Mouse (Mus musculus) right cerebral cortex, postnatal 36 days (tissue): ENCODE data around the gene Zfp185.

ENCODE experiments used
- DNase-seq, 2 experiments: peaks; one replicate each; pipeline ENCODE4 v3.0.0; 2022; ENCODE audit warnings: low spot score in 2 of 2, mixed read lengths in 1 of 2

Zfp185 gene

GRCm38 (mm10) chrX:72986841-72987519, at the start of gene Zfp185:
Gene Zfp185, plus strand, starts transcription at chrX:72987339.
- DNase-seq, result no peak

DNA sequence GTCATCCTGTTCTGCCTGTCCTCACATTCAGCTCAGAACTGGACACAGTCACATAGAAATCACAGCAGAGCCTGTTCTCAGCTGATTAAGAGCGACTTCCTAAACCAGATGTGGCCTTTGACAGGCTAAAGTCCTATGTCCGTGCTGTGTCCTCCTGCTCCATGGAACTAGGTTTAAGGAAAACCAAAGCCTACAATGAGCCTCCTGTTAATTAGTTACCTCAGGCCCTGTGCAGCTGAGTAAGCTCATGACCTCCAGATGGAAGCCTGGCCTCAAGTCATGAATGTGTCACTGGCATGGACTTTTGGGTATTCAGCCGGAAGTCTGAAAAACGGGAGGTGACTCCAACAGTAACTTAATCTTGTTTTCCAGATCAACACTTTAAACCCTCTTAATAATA, 33.7 kb upstream of the Zfp185 start:
- no peak for DNase-seq

DNA sequence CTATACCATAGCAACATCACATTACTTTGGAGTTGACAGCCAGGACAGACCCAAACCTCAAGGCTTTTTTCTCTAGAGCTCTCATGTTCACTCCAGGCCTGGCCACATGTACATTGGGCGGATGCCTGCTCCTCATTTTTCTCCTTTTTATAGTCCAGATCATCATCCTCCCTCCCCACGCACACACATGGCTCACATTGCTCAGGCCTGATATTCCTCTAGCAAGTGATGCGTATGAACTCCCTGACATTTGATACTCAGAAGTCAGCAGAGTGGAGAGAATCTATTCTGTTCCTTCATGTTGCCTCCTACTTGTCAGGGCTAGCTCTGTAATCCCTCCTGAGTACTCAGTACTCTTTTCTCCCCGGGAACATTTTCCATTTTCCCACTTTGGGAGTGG, 30.7 kb upstream of the Zfp185 start:
- DNase-seq, result no peak

GRCm38 (mm10) chrX:72960431-72960830, 26.7 kb upstream of the Zfp185 start:
- DNase-seq, result no peak

GRCm38 (mm10) chrX:72961511-72961910, 25.6 kb upstream of the Zfp185 start:
- DNase-seq, result no peak

DNA sequence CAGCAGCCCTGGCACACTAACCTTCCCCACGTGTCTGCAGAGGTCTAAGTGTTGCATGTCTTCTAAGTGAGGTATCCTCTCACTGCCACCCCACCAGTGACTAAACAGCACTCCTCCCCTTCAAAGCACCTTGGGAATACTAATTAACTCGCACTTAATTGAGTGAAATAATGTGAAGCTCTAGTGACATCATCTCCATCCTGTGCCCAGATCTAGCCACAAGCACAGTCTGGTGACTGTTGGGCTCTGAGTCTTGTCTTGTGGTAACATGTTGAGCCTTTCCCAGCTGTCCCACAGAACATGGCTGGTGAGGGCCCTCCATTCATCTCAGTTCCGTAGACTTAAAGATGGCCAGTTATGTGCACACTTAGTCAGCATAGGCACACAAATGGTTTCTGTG, 24.4 kb upstream of the Zfp185 start:
- no peak for DNase-seq

GRCm38 (mm10) chrX:72982831-72983230, 4.3 kb upstream of the Zfp185 start:
- no peak for DNase-seq

- DNase-seq, result no peak
These were observed 1.5 kb upstream of the Zfp185 start for GRCm38 (mm10) chrX:72985607-72986006.

- no peak for DNase-seq
These were observed 374 bp downstream of the Zfp185 start for GRCm38 (mm10) chrX:72987520-72987905.

GRCm38 (mm10) chrX:72988431-72988830, 1.3 kb downstream of the Zfp185 start:
- DNase-seq, result no peak

DNA sequence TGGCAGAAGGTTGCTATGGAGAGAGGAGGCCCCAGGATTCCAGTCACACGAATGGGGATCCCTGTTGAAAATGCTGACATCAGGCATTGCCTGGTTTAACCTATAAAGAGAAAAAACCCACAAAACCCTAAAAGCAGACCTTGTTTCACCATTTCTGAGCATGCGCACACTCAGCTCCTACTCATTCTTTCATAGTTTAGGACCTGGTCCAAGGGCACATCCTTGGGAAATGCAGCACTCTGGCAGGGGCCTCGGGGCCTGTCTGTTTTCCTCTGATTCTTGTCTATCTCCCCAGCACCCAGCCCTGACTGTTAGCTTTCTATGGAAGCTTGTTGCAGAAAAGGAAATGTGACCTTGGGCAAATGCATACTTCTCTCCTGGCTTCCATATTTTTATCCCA, 3.4 kb downstream of the Zfp185 start:
- no peak for DNase-seq

DNA sequence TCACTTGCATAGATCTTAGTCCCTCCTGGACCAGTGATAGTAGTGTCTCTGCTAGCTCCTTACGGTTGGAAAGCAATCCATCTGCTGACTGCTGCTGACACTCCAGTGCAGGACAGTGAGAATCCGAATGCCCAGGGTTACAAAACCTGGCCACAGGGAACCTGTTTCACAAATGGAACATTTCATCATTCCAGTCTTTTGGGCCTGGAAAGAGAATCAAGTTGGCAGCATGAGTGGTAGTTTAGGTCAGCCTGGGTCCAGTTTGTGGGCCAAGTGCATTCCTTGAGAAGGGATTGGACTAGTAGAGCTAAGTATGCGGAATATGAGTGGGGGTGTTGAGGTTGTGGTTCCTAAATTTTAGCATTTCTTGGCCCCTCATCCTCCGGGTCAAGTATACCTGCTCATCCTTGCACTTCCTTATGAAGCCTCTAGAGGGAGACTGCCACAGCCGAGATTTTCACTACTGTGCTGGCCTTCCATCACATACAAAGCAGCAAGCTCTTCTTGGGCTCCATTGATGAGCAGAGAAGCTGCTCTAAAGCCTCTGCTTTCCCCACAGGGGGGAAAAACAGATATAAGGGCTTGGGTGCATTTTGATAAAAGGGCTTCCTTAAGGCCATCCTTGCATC, 5.3 kb downstream of the Zfp185 start:
- no peak for DNase-seq

GRCm38 (mm10) chrX:72995542-72995941, 8.4 kb downstream of the Zfp185 start:
- DNase-seq, result no peak

- no peak for DNase-seq
These were observed 16.0 kb downstream of the Zfp185 start for GRCm38 (mm10) chrX:73003110-73003509.

DNA sequence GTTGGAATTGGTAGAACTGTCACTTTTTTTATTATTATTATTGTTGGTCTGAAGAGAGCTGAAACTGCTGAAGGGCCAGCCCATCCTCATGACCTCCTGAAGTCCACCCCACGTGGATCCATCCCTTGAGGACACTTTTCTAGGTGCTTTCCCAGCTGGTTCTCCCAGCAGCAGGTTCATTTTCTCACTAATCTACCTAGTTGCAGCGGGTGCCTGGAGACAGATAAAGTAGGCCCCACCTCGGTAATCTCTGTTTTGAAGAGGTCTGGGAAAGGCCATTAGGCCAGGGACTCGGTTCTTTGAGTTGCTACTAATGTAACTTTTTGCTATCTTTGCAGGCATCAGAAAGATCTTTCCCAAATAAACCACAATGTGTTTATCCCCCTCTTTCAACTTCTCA, 18.5 kb downstream of the Zfp185 start:
- no peak for DNase-seq

- DNase-seq, result peak; percentile 91
These were observed 20.7 kb downstream of the Zfp185 start for GRCm38 (mm10) chrX:73007597-73008479.

DNA sequence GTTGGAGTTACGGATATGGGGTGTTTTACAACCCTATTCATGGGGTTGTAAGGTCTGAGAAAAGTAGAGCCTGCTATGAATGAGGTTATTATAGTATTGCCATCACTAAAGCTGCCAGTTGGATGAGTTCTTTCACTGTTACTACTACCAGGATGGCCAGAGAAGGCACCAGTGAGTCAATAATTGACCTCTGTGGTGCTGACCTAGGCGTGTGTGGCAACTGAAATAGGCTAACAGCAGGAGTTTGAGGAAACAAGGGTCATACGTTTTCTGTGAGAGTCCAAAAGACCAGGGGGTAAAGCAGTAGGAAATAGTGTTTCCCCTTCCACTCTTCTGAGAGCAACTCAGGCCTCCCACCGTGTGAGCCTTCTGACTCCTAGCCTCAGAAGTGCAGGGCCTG, 25.7 kb downstream of the Zfp185 start:
- DNase-seq, result no peak

- no peak for DNase-seq
These were observed 49.9 kb downstream of the Zfp185 start, which contains the start of gene Pnma5 for GRCm38 (mm10) chrX:73037003-73037402. Gene Pnma5, minus strand, starts transcription at chrX:73037103.

GRCm38 (mm10) chrX:73038831-73039230, 51.7 kb downstream of the Zfp185 start:
- DNase-seq, result no peak

GRCm38 (mm10) chrX:73039666-73040065, 52.5 kb downstream of the Zfp185 start:
- DNase-seq, result no peak

DNA sequence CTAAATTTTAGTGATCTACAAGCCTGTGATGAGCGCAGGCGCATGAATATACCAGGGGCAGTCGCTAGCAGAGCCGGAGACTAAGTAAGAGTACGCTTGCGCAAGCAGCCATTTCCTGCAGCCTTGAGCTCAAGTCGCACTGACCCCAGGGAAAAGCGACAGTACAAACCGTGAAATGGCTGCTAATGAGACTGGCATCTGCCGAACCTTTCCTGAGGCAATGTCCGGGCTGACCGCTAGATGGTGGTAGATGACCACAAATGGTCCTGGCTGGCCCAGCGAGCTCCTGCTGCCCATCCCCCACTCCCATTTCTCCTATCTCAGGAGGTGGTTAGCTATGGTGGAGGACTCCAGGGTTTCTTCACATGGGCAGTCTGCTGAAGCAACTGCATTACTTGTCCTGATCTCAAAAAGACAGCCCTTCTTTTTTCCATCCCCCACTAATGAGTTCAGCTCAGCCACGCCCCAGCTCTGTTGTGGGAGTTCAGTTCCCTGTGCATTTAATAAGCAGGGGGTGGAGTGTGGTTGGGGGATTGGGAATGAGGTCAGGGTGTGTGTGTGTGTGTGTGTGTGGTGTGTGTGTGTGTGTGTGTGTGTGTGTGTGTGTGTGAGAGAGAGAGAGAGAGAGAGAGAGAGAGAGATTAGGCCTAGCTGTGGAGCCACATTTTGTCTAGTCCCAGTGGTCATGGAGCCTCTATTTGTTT, 66.9 kb downstream of the Zfp185 start:
- peak; percentile 87 to 89 for DNase-seq

DNA sequence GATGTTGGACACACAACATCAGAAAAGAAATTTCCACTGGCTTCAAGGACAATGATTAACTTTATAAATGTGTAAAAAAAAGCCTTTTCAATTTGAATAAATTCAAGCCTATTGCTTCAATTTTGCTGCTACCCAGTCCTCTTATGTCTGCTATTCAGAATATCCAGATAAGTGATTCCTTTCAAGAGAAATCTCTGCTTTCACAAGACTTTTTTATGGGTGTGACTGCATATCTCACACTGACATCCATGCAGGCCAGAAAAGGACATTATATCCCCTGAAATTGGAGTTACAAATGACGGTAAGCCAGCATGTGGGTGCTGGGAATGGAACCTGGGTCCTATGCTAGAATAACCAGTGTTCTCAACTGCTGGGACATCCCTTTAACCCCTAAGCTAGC, 74.4 kb downstream of the Zfp185 start:
- no peak for DNase-seq
